Mouse (Mus musculus) left cerebral cortex, adult 2 months (tissue): ENCODE data around the gene Creb3l1. TPM values are rescaled to one million over a fixed set of nuclear protein-coding genes. Genes with fewer than 3 reads are reported as not detected.

Experiments used
- DNase-seq, 2 experiments: peaks; one replicate each; pipeline ENCODE4 v3.0.0; 2021 to 2022; ENCODE audit warnings: low spot score in 2 of 2, mixed read lengths in 1 of 2; ENCODE audit errors: extremely low spot score in 1 of 2
- H3K27ac ChIP-seq: fragments of 200-600 bp; 2 replicates; pipeline ENCODE4 v1.8.1; 2022
- H3K4me3 ChIP-seq: fragments of 200-600 bp; 2 replicates; pipeline ENCODE4 v1.8.1; 2022
- CTCF ChIP-seq: fragments of 200-600 bp; IDR thresholded peaks from 2 replicates; pipeline ENCODE4 v1.8.1; 2022; ENCODE audit warnings: antibody characterized with exemption, mild to moderate bottlenecking, moderate library complexity
- intact Hi-C: fragments of 180-260 bp; cut with DNase I; formaldehyde crosslinking; loops from one replicate; pipeline ENCODE4 v1.15.1; 2025
- total RNA-seq, 2 experiments: library from RNA; stranded (reverse); gene quantifications; 2 replicates each; pipeline ENCODE4 v1.2.3; 2021

The Creb3l1 gene
- total RNA-seq, 2 experiments from 2014 or later: 2.3 TPM

GRCm38 (mm10) chr2:92029387-92030133 lies 5.3 kb upstream of the Creb3l1 start:
- DNase-seq: no peak
- Histone ChIP-seq H3K27ac (no peak overlapping the region), H3K4me3 (no peak overlapping the region)
- intact Hi-C loops: no loop called here
- TF ChIP-seq CTCF: no peak

DNA sequence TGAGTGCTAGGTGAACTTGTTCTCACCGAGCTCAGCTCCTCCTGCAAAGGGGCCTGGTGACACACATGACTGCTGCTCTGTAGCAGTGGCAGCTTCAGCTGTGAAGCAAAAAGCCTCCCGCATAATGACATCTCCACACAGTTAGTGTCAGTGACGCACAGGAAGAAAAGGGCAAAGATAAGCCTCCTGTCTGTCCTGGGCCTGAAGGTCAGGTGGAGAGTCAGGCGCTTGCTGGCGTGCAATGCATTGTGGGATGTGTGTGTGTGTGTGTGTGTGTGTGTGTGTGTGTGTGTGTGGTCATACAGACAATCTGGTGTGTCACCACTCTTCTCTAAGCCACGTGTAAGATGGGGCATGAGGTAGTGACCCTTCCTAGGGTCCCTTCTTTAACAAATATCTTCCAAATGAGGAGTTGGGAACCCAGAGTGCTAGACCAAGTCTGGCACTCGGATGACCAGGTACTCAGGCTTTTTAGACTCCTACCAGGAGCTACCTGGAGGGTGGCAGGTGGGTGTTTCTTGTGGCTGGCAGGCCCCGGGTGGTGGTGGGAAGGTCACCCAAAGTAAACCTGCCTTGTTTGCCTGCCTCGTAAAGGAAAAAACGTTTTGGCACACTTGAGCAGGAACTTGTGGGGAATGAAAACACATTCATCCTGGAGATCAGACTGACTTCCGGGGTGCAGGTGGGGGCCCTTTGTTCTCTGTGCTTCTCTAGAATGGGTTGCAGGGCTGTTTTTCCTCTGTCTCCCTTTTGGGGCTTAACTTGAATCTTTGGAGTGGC lies 3.7 kb upstream of the Creb3l1 start:
- Histone ChIP-seq H3K4me3 (no peak overlapping the region), H3K27ac (no peak overlapping the region)
- DNase-seq: no peak
- no peak for TF ChIP-seq CTCF
- intact Hi-C loops: no loop called here

GRCm38 (mm10) chr2:92025966-92026365 lies 1.7 kb upstream of the Creb3l1 start:
- no peak for TF ChIP-seq CTCF
- Histone ChIP-seq H3K27ac (no peak overlapping the region), H3K4me3 (no peak overlapping the region)
- no peak for DNase-seq
- intact Hi-C loops: no loop called here

DNA sequence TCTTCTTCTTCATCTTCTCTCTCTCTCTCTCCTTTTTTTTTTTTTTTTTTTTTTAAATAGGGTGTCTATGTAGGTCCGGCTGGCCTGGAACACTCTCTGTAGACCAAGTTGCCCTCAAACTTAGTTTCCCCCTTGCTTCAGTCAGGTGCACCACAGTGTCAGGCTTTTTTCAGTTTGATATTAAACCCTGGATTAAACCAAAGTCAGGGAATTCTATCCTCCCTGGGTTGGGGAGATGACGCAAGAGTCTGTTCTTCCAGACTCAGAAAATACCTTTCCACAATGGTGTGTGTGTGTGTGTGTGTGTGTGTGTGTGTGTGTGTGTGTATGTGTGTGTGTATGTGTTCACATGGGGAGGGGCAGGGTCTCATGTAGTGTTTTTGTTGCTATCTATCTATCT lies 900 bp upstream of the Creb3l1 start:
- TF ChIP-seq CTCF: no peak
- H3K4me3 ChIP-seq: no peak overlapping the region
- H3K27ac ChIP-seq: no peak overlapping the region
- no peak for DNase-seq
- intact Hi-C loops: no loop called here

- peak; percentile 45 for TF ChIP-seq CTCF
- no peak overlapping the region for H3K27ac ChIP-seq
- intact Hi-C loops: no loop called here
- peak in 1 of 2 experiments; percentile 24 for DNase-seq
- peak overlapping the region; percentile 53 for H3K4me3 ChIP-seq
These were observed 684 bp downstream of the Creb3l1 start for GRCm38 (mm10) chr2:92023362-92024273.

GRCm38 (mm10) chr2:92020676-92021265 lies 3.5 kb downstream of the Creb3l1 start:
- intact Hi-C loops: no loop called here
- no peak for DNase-seq
- Histone ChIP-seq H3K4me3 (no peak overlapping the region), H3K27ac (no peak overlapping the region)
- no peak for TF ChIP-seq CTCF

DNA sequence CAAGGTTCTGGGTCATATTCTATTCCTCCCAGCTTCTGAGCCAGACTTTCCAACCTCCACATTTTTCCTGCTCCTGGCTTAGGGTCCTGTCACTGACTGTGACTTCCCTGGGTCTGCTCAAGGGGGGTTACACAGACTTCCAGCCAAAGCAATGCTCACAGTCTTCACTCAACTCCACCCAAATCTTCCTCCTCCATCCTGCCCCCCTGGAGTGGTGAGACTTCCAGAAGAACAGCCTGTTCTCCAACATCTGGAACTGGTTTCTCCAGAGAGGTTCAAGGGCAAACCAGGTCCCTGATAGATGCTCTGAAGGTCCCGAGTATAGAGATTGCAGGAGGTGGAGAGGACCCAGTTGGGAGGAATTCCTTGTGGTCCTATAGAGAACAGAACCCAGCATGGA lies 6.9 kb downstream of the Creb3l1 start:
- TF ChIP-seq CTCF: no peak
- Histone ChIP-seq H3K4me3 (no peak overlapping the region), H3K27ac (no peak overlapping the region)
- DNase-seq: no peak
- intact Hi-C loops: no loop called here

GRCm38 (mm10) chr2:92016981-92017380 lies 7.3 kb downstream of the Creb3l1 start:
- intact Hi-C loops: no loop called here
- Histone ChIP-seq H3K27ac (no peak overlapping the region), H3K4me3 (no peak overlapping the region)
- TF ChIP-seq CTCF: no peak
- DNase-seq: no peak

DNA sequence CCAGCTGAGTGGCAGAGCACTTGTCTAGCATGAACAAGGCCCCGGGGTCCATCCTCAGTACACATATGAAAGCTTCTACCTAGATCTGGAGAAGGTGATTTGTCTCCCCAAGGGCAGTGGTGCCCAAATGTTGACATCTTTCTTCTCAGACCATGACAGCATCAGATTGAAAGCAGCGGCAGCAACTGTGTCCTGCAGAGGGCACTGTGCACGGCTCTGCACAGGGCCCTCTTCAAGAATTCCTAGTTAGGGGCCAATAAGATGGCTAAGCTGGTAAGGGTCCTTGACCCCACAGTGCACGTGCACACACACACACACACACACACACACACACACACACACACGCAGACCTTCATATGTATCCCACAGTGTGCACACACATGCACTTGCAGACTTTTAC lies 9.4 kb downstream of the Creb3l1 start:
- intact Hi-C loops: no loop called here
- no peak for DNase-seq
- Histone ChIP-seq H3K4me3 (no peak overlapping the region), H3K27ac (no peak overlapping the region)
- TF ChIP-seq CTCF: no peak; the same call in 1 of the 2 replicates

DNA sequence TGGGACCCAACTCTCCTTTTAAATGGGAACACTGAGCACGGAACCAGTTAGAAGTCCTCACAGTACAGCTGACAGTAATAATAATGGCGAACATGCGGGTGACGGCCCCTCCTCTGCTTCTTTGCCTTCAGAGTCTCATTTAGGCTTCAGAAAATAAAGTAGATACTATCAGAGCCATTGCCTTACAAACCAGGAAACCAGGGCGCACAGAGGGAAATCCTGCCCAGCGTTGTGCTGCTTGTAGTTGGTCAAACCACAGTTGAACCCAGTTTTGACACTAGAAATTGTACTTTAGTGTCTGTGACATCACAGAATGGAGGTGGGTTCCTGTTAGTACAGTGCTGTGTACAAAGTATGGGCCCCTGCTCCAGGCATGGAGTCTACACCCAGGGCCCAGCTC lies 10.1 kb downstream of the Creb3l1 start:
- Histone ChIP-seq H3K27ac (no peak overlapping the region), H3K4me3 (no peak overlapping the region)
- DNase-seq: no peak
- TF ChIP-seq CTCF: no peak
- intact Hi-C loops: no loop called here

DNA sequence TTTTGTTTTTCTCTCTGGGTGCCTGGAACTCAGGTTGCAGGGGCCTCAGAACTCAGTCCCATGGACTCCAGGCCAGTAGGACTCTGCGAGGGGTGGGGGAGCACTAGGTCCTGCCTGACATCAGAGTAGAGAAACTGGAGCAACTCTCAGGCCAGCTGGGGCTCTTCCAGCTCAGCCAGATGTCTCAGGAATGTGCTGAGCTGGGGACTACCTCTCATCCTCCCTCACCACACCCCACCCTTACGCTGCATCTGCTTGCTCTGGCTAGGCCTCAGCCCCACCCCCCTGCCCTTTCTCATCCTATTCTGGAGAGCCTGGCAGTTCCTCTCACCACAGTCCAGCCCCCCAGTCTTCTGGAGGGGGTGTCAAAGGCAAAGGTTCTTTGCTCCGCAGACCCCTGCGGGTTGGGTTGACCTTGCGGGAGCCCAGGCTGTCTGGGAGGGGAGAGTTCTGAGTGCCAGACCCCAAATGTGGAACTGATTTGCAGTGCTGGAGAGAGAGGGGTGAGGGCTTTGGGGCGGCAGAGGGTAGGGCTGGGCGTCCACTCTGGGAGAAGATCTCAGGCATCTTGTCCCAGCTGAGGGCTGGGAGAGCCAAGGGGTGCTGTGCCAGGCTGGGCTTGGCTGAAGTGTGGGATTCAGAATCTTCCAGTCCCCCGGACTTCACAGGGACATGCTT lies 11.4 kb downstream of the Creb3l1 start:
- intact Hi-C loops: no loop called here
- Histone ChIP-seq H3K4me3 (no peak overlapping the region), H3K27ac (no peak overlapping the region)
- no peak for DNase-seq
- no peak for TF ChIP-seq CTCF
